Mouse (Mus musculus): Measurements from ENCODE around the gene Ube2d3. TPM values are rescaled to one million over a fixed set of nuclear protein-coding genes. Genes with fewer than 3 reads are reported as not detected.

The Ube2d3 gene
- total and polyA plus RNA-seq, 3 experiments: 590 to 1,803 (median 1,178) TPM

DNA sequence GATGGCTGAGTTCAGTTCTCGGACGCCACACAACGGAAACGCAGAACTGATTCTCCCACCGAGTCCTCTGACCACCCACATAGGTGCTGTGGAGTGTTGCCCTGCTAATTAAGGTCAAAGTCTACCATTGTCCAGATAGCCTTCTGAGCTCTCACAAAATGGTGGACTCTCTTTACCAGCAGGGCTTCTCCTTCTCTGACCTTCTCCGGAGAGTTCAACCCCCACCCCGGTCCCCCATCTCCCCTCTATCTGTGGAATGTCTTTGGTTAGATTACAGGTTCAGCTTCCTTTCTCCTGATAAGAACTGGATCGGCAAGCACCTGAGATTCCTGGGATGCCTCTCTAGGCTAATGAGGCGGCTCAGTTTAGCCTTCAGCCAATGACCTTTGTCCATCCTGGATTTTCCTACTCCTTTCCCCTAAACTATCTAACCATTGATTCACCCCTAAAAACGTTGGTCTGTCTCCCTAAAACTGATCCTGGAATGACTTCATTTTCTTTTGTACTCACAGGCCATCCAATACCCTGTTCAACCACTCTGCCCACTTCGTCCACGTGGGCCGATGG is 68.0 kb downstream of the Ube2d3 start:
- Histone ChIP-seq H3K27ac (ENCODE audit: insufficient read depth, low read depth) (no peak overlapping the region), H3K27me3 (replicated peaks) (no peaks in the 10 kb centered on the region), H3K9ac (ENCODE audit: insufficient read depth, low read depth) (no peak overlapping the region), H3K4me1 (ENCODE audit: control insufficient read depth in 1 of 2, insufficient read depth in 2 of 2) (peaks cover 0 to 7% of the 10 kb centered on the region in 2 experiments; a peak in 2 of 4 replicates), H3K4me3 (replicated peaks in 1 of 3; ENCODE audit: low read depth in 2 of 3, low read length in 2 of 3, poor library complexity in 1 of 3) (no peak overlapping the region), H3K9me3 (replicated peaks; ENCODE audit: low read length) (no peaks in the 10 kb centered on the region), H3K79me2 (replicated peaks; ENCODE audit: control insufficient read depth, extremely low read depth, insufficient read depth, poor library complexity, severe bottlenecking) (no peaks in the 10 kb centered on the region), H3K36me3 (replicated peaks in 1 of 2; ENCODE audit: control insufficient read depth in 1 of 2, insufficient read depth in 1 of 2, low read length in 1 of 2) (peaks cover 7 to 48% of the 10 kb centered on the region in 2 experiments), H3K4me2 (ENCODE audit: insufficient read depth, low read depth, poor library complexity, severe bottlenecking) (no peak overlapping the region)
- dilution Hi-C loops (cut with MboI; ENCODE audit: extremely low pct_ligation_motif_present, extremely low pct_unique_long_range_greater_than_20kb, low sequenced_read_pairs) (no loop called here), in situ Hi-C loops (cut with MboI; ENCODE audit: low pct_ligation_motif_present, low pct_unique_long_range_greater_than_20kb, low sequenced_read_pairs) (loop anchor here (5.0 kb wide), 1 partner anchor 214 kb away; no protein-coding TSS in a partner anchor)
- TF ChIP-seq POLR2AphosphoS2 (IDR thresholded peaks at IDR 0.05; ENCODE audit: low read depth, low read length) (no peak), E2F4 (IDR thresholded peaks at IDR 0.05; ENCODE audit: insufficient replicate concordance, low read depth, low read length) (no peak), MAX (IDR thresholded peaks at IDR 0.05; ENCODE audit: low read length) (no peak), JUN (IDR thresholded peaks at IDR 0.05; ENCODE audit: insufficient read depth, low read depth, low read length) (no peak), RAD21 (IDR thresholded peaks at IDR 0.05; ENCODE audit: low read depth, low read length) (no peak)
- DNase-seq (ENCODE audit: extremely low read depth): no peak

DNA sequence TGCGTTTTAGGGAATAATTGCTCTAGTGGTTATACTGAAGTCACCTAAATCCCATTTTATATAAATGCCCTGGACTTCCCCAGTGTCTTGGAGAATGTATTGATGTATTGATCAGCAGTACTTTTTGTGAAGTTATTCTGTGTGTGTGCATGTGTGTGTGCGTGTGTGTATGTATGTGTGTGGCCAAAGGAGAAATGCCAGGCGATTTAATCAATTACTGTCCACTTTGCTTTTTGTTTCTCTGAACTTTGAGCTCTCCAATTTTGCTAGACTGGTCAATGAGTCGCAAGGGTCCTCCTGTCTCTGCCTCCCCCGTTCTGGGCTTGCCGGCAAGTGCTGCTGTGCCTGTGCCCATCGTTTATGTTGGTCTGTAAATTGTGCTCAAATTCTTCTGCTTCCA is 69.6 kb downstream of the Ube2d3 start:
- Histone ChIP-seq H3K4me2 (ENCODE audit: insufficient read depth, low read depth, poor library complexity, severe bottlenecking) (no peak overlapping the region), H3K79me2 (replicated peaks; ENCODE audit: control insufficient read depth, extremely low read depth, insufficient read depth, poor library complexity, severe bottlenecking) (no peaks in the 10 kb centered on the region), H3K4me1 (ENCODE audit: control insufficient read depth in 1 of 2, insufficient read depth in 2 of 2) (peaks cover 0 to 11% of the 10 kb centered on the region in 2 experiments; a peak in 2 of 4 replicates), H3K27me3 (replicated peaks) (no peaks in the 10 kb centered on the region), H3K4me3 (replicated peaks in 1 of 3; ENCODE audit: low read depth in 2 of 3, low read length in 2 of 3, poor library complexity in 1 of 3) (no peak overlapping the region), H3K9me3 (replicated peaks; ENCODE audit: low read length) (no peaks in the 10 kb centered on the region), H3K27ac (ENCODE audit: insufficient read depth, low read depth) (no peak overlapping the region), H3K36me3 (replicated peaks in 1 of 2; ENCODE audit: control insufficient read depth in 1 of 2, insufficient read depth in 1 of 2, low read length in 1 of 2) (peaks cover 14 to 54% of the 10 kb centered on the region in 2 experiments), H3K9ac (ENCODE audit: insufficient read depth, low read depth) (no peak overlapping the region)
- in situ Hi-C loops (cut with MboI; ENCODE audit: low pct_ligation_motif_present, low pct_unique_long_range_greater_than_20kb, low sequenced_read_pairs) (loop anchor here (5.0 kb wide), 1 partner anchor 215 kb away; no protein-coding TSS in a partner anchor), dilution Hi-C loops (cut with MboI; ENCODE audit: extremely low pct_ligation_motif_present, extremely low pct_unique_long_range_greater_than_20kb, low sequenced_read_pairs) (no loop called here)
- TF ChIP-seq MAX (IDR thresholded peaks at IDR 0.05; ENCODE audit: low read length): no peak
- TF ChIP-seq MXI1 (IDR thresholded peaks at IDR 0.05; ENCODE audit: low read depth, low read length): no peak
- no peak for DNase-seq (ENCODE audit: extremely low read depth)

DNA sequence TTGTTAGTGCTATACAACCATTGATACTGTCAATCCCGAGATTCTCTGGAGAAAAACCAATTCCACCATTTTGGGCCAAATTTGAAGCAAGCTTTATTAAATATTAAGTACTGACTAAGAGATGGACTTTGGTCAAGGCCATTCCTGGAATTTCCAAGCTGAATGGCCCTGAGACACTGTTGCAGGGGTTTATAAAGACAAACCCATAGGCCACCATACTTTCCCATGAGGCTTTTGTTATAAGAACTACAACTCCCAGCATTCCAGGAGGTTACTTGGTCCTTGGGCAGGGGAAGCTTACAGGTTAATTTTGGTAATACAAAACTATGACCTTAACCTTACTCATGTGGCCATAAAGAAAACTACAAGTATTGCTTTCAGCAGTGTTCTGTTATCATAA is 70.2 kb downstream of the Ube2d3 start:
- Histone ChIP-seq H3K79me2 (replicated peaks; ENCODE audit: control insufficient read depth, extremely low read depth, insufficient read depth, poor library complexity, severe bottlenecking) (no peaks in the 10 kb centered on the region), H3K4me2 (ENCODE audit: insufficient read depth, low read depth, poor library complexity, severe bottlenecking) (no peak overlapping the region), H3K27ac (ENCODE audit: insufficient read depth, low read depth) (no peak overlapping the region), H3K9me3 (replicated peaks; ENCODE audit: low read length) (no peaks in the 10 kb centered on the region), H3K27me3 (replicated peaks) (no peaks in the 10 kb centered on the region), H3K4me1 (ENCODE audit: control insufficient read depth in 1 of 2, insufficient read depth in 2 of 2) (peaks cover 0 to 11% of the 10 kb centered on the region in 2 experiments; a peak in 2 of 4 replicates), H3K36me3 (replicated peaks in 1 of 2; ENCODE audit: control insufficient read depth in 1 of 2, insufficient read depth in 1 of 2, low read length in 1 of 2) (peaks cover 14 to 54% of the 10 kb centered on the region in 2 experiments), H3K4me3 (replicated peaks in 1 of 3; ENCODE audit: low read depth in 2 of 3, low read length in 2 of 3, poor library complexity in 1 of 3) (no peak overlapping the region), H3K9ac (ENCODE audit: insufficient read depth, low read depth) (no peak overlapping the region)
- TF ChIP-seq HCFC1 (IDR thresholded peaks at IDR 0.05; ENCODE audit: low read depth, low read length) (peak; percentile 79), KAT2A (IDR thresholded peaks at IDR 0.05; ENCODE audit: insufficient replicate concordance, low read length) (no peak)
- dilution Hi-C loops (cut with MboI; ENCODE audit: extremely low pct_ligation_motif_present, extremely low pct_unique_long_range_greater_than_20kb, low sequenced_read_pairs): no loop called here
- in situ Hi-C loops (cut with MboI; ENCODE audit: low pct_ligation_motif_present, low pct_unique_long_range_greater_than_20kb, low sequenced_read_pairs): loop anchor here (5.0 kb wide), 1 partner anchor 216 kb away; no protein-coding TSS in a partner anchor
- no peak for DNase-seq (ENCODE audit: extremely low read depth)
